Mouse (Mus musculus): ENCODE measurements at regions not wholly inside any gene's neighbourhood (a gene's known extent, or its start where the extent isn't known, plus 50 kb on each side); places are given as distances from the start of the nearest gene placed in this dataset.

- DNase-seq: no peak
These were observed 451.3 kb downstream of the Glrx3 start for GRCm38 (mm10) chr7:137888731-137889130.

GRCm38 (mm10) chr7:137906424-137907060 is 469.1 kb downstream of the Glrx3 start:
- no peak for DNase-seq

- DNase-seq: no peak
These were observed 472.0 kb downstream of the Glrx3 start for GRCm38 (mm10) chr7:137909456-137909855.

GRCm38 (mm10) chr7:137913551-137914105 is 476.2 kb downstream of the Glrx3 start:
- no peak for DNase-seq

DNA sequence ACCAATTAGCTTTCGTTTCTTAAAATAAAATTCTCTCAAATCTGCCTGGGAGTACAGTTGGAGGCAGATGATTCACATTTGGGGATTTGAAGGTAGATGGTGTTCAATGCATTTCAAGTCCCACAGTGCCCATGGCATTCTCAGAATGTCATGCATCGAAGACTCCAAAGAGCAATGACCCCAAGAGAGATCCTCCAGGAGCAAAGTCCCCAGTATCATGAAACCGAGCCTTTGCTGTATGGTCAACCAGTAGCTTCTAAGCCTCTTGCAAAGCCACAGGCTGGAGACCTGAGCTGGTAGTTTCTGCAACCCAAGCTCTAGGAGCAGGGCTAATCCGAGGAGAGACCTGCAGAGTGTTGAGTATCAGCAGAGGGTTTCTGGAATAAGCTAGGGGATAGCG is 477.1 kb downstream of the Glrx3 start:
- no peak for DNase-seq

- no peak for DNase-seq
These were observed 478.9 kb downstream of the Glrx3 start for GRCm38 (mm10) chr7:137916351-137916750.

GRCm38 (mm10) chr7:137924464-137925167 is 472.9 kb downstream of the Tcerg1l start:
- no peak for DNase-seq

DNA sequence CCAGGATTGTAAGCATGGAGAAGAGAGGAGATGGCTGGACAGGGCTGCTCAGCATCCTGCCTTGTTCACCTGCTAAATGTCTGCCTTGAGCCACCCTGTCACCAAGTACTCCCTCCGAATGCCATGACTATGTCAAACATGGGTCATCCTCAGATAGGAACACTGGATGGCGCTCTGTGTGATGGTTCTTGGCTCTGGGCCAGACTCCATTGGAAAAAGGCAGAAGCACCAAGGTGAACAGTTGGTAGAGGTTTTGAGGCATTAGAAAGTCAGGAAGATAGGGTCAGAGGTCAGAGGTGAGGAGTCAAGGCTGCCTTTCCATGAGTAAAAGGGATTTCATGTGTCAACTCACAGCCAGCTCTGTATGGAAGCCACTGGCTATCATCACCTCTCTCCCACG is 471.9 kb downstream of the Tcerg1l start:
- DNase-seq: no peak

DNA sequence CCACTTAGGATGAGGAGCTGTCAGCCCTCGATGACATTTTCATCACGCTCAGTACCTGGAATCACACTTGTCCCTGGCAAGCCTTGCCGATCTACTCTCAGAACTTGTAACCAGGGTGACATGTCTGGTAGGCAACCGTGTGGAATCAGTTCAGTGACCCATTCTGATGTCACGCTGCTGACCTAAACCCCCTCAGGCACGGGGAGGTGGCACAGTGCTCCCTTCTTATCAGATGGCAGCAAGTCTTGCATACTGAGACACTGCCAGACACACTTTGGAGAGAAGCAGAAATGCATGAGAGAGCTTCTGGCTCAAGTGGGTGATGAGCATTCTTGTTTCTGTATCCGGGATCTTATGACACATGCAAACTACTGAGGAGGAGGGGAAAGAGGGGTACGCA is 470.2 kb downstream of the Tcerg1l start:
- DNase-seq: no peak

DNA sequence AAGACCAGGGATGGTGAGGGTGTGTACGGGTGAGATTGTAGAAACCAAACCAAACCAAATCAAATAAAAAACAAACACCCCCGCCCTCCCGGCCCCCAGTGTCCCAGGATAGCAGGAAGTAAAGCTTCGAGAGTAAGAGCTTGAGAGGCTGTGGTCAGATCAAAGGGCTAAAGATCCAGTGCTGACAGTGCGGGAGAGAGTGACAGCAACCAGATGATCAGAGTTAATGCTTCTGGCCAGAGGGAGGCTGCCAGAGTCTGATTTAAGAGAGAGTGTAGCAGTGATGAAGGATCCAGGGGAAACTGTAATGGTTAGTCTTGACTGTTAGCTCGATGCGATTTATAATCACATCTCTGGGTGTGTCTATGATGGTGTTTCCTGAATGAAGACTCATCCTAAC is 467.3 kb downstream of the Tcerg1l start:
- no peak for DNase-seq

DNA sequence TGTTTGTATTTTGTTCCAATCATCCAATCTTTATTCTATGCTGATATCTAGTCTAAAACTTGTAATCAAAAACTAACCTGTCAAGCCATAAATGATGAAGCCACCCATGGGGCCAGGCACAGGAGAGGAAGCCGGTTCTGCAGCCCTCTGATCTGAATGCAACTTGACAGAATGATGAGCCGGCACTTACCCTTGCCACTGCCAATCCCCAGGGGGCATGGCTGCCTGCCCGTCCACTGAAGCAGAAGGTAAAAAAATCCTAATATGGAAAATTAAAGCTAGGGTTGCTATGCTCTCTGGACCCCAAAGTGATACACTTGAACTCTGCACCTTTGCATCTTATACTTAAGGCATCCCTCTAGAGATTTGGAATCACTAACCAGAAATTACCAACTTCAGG is 461.6 kb downstream of the Tcerg1l start:
- no peak for DNase-seq

GRCm38 (mm10) chr7:137939116-137939515 is 458.4 kb downstream of the Tcerg1l start:
- DNase-seq: no peak

DNA sequence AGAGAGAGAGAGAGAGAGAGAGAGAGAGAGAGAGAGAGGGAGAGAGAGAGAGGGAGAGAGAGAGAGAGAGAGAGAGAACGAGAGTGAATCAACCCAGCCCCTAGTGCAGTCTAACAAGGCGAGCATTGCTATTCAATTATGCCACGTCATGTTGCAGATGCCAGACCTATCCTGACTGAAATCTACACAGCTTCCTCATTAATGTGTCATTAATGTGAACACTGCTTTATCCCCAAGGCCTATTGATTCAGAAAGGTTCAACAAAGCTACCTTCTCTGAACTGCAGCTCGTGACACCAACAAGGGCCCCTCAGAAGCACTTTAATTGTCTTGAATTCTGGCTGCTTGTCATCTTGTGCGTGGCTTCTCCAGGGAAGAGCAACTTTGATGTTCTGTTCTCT is 457.4 kb downstream of the Tcerg1l start:
- no peak for DNase-seq

DNA sequence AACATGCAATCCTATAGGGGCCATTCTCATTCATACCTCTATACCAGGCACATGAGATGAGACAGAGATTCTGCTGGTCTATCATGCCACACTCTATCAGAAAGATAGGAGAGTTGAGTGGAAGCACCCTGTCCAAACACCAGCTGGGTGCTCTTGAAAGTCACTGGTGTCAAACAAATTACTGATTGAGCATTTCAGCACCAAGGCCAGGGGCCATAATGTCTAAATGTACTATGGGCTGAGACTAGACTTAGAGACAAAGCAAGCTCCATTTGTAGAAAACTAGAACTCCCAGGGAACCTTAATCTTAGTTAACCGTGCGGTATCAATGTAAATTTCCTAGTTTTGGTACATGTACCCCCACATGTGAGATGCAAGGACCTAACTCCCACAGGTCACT is 452.5 kb downstream of the Tcerg1l start:
- no peak for DNase-seq

GRCm38 (mm10) chr7:137947424-137947823 is 450.1 kb downstream of the Tcerg1l start:
- DNase-seq: no peak

DNA sequence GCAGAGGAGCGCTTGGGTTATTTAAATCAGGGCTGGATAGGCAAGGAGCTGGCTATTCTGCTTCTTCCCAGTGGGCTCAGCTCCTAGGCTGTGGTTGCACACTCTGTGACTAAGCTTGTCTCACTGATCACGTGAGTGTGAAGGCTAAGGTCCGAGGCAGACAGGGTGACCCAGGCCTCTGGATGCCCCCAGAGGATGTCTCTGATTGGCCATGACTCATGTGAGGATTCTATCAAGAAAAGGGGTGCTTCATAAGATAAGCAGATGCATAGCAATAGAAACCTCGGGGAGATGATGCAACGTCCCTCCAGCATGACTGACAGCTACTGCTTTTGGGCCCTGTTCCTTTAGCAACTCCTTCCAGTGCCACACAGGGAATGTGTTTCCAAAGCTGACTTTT is 440.2 kb downstream of the Tcerg1l start:
- DNase-seq: no peak

GRCm38 (mm10) chr7:137957848-137958247 is 439.7 kb downstream of the Tcerg1l start:
- DNase-seq: no peak

GRCm38 (mm10) chr7:137963470-137964095 is 433.9 kb downstream of the Tcerg1l start:
- no peak for DNase-seq

- no peak for DNase-seq
These were observed 422.8 kb downstream of the Tcerg1l start for GRCm38 (mm10) chr7:137974705-137975104.

DNA sequence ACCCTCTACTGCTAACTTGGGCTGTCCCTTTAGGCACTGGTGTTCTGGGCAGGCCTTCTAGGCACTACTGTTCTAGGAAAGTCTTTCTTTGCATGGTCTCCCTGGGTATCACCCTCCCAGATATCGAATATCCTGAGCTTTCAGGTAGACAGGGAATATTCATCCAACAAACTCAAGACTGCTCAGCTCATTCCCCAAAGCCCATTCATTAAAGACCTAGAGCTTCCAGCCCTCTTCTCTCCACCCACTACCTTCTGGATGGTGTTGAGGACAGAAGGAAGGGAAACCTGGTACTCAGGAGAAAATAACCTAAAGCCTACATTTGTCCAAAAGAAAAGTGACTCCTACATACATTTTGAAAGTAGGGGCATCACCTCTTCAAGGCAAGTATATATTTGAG is 420.0 kb downstream of the Tcerg1l start:
- DNase-seq: no peak

GRCm38 (mm10) chr7:137979361-137979760 is 418.2 kb downstream of the Tcerg1l start:
- DNase-seq: no peak

- DNase-seq: no peak
These were observed 391.7 kb downstream of the Tcerg1l start for GRCm38 (mm10) chr7:138005806-138006205.

DNA sequence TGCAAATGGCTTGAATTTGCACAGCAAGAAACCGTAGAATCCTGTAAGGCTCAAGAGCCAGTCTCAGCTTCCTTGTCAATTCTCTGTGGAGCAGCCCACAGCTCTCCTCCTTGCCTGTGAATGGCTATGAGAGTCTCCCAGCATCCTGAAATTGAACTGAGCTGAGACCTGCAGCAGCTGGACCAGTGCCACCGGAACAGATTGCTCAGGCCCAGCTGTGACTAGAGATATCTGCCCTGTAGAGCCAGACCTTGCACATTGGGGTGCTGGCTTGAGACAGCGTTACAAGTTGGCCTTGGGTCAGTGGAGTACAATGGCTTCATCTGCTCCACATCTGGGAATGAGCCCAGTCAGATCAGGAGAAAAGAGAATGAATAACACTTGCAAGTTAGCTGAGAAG is 390.6 kb downstream of the Tcerg1l start:
- DNase-seq: no peak

GRCm38 (mm10) chr7:138008601-138009000 is 388.9 kb downstream of the Tcerg1l start:
- no peak for DNase-seq

All from thymus, postnatal 14 days (tissue).